Mouse (Mus musculus) heart, postnatal 0 days (tissue): ENCODE results near the gene Pmpcb. TPM values are rescaled to one million over a fixed set of nuclear protein-coding genes. Genes with fewer than 3 reads are reported as not detected.

Experiments
- ATAC-seq: fragments of 200-750 bp; cut with Nextera tagmentation; 2 replicates; pipeline ENCODE4 v1.8.0; 2017; ENCODE audit warnings: low read depth, moderate number of reproducible peaks, moderate library complexity; ENCODE audit not compliant: insufficient read depth
- DNase-seq: peaks from one replicate; pipeline ENCODE4 v3.0.0-alpha.2; 2016; ENCODE audit warnings: low spot score
- H3K27ac ChIP-seq: fragments of 300-500 bp; sonication (generic); 2 replicates; pipeline ENCODE4 v1.5.1; 2014; ENCODE audit warnings: low read depth, mild to moderate bottlenecking
- H3K27me3 ChIP-seq: fragments of 300-500 bp; sonication (generic); 2 replicates; pipeline ENCODE4 v1.6.1; 2014; ENCODE audit warnings: low read length, mixed read lengths; ENCODE audit not compliant: control insufficient read depth, insufficient read depth
- H3K36me3 ChIP-seq: fragments of 300-500 bp; sonication (generic); replicated peaks from 2 replicates; pipeline ENCODE4 v1.6.1; 2014; ENCODE audit warnings: low read length, mixed read lengths; ENCODE audit not compliant: control insufficient read depth, insufficient read depth
- H3K4me1 ChIP-seq: fragments of 300-500 bp; sonication (generic); 2 replicates; pipeline ENCODE4 v1.6.1; 2014; ENCODE audit warnings: antibody characterized with exemption; ENCODE audit not compliant: control insufficient read depth, insufficient read depth
- H3K4me2 ChIP-seq: fragments of 300-500 bp; sonication (generic); 2 replicates; pipeline ENCODE4 v1.6.1; 2014; ENCODE audit warnings: low read depth, mild to moderate bottlenecking, low read length, moderate library complexity
- H3K4me3 ChIP-seq: fragments of 300-500 bp; sonication (generic); 2 replicates; pipeline ENCODE4 v1.5.1; 2014; ENCODE audit warnings: low read depth, low read length
- H3K9ac ChIP-seq: fragments of 300-500 bp; sonication (generic); replicated peaks from 2 replicates; pipeline ENCODE4 v1.6.1; 2014; ENCODE audit warnings: low read depth, low read length, mixed read lengths
- H3K9me3 ChIP-seq: fragments of 300-500 bp; sonication (generic); replicated peaks from 2 replicates; pipeline ENCODE4 v1.6.1; 2016; ENCODE audit warnings: low read length; ENCODE audit not compliant: control insufficient read depth
- CTCF ChIP-seq: IDR thresholded peaks from 2 replicates; pipeline ENCODE4 v1.5.1; 2016; ENCODE audit warnings: antibody characterized with exemption, control low read depth, low read depth
- EP300 ChIP-seq: IDR thresholded peaks from 2 replicates; pipeline ENCODE4 v1.6.1; 2016; ENCODE audit warnings: antibody characterized with exemption, low read depth
- WGBS: fragments of 180-500 bp; shearing (Covaris S2); extraction: QIAGEN DNeasy Blood & Tissue Kit; methylation state at CpG from one replicate; pipeline ENCODE4 v1.1.7; 2014; 5-methylcytosine and 5-hydroxymethylcytosine counted together
- polyA plus RNA-seq: library from polyadenylated mRNA; unstranded; fragments of >200 nt; fragmentation: Nextera tagmentation; extraction: Ambion mirVana; gene quantifications from 2 replicates; pipeline ENCODE4 v1.2.1, GENCODE M21; 2015
- total RNA-seq: library from RNA; depleted of rRNA; stranded (reverse); fragments of >200 nt; gene quantifications from 2 replicates; pipeline ENCODE4 v1.2.3, GENCODE M21; 2014; ENCODE audit warnings: low replicate concordance

The Pmpcb gene
- total and polyA plus RNA-seq, 2 experiments from 2014 or later = 177 to 256 TPM

DNA sequence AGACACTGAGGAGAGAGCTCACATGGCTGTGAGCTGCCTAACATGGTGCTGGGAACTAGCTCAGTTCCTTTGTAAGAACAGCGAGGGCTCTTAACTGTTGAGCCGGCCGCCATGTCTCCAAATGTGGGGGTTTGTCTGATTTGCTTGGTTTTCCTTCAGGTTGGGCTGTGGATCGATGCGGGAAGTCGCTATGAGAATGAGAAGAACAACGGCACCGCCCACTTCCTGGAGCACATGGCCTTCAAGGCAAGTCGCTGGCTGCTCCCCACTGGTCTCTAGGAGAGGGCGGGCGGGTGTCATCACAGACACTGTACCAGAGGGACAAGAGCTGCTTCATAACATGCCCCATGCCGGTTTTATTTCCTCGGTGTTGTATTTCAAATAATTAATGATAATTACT, 2.9 kb downstream of the Pmpcb start:
- Histone ChIP-seq H3K4me1 (peaks cover 7% of the 10 kb centered on the region), H3K9me3 (no peaks in the 10 kb centered on the region), H3K4me3 (no peak overlapping the region), H3K4me2 (no peak overlapping the region), H3K36me3 (peaks cover 60% of the 10 kb centered on the region), H3K27ac (no peak overlapping the region), H3K9ac (no peak overlapping the region), H3K27me3 (no peaks in the 10 kb centered on the region)
- ATAC-seq (no peak), DNase-seq (no peak)
- 78% methylated on average over 13 of the region's 13 CpGs for WGBS
- TF ChIP-seq EP300 = no peak
- TF ChIP-seq CTCF = no peak

DNA sequence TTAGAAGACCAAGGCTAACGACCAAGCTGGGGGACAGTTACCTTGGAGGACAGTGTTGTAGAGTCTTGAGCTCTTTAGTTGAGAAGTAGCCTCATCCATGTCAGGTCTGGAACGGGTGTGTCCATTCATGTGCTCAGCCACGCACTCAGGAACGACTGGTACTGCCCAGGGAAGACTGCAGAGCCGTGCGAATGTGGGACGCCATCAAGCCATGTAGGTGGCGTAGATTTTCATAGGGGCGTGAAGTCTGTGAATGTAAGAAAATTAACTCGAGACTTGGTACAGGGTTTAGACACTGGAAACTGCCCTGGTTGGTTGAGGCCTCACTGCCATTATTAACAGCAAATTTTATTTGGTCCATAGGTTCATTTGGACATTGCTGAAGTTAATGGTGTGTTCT, 6.7 kb downstream of the Pmpcb start:
- no peak overlapping the region for H3K4me3 ChIP-seq
- no peak overlapping the region for H3K9ac ChIP-seq
- WGBS = 93% methylated on average over 10 of the region's 10 CpGs
- peaks cover 97% of the 10 kb centered on the region for H3K36me3 ChIP-seq
- no peaks in the 10 kb centered on the region for H3K9me3 ChIP-seq
- no peak overlapping the region for H3K4me2 ChIP-seq
- H3K4me1 ChIP-seq = no peaks in the 10 kb centered on the region
- TF ChIP-seq EP300 = no peak
- no peak for TF ChIP-seq CTCF
- no peaks in the 10 kb centered on the region for H3K27me3 ChIP-seq
- H3K27ac ChIP-seq = no peak overlapping the region
- DNase-seq (no peak), ATAC-seq (no peak)

DNA sequence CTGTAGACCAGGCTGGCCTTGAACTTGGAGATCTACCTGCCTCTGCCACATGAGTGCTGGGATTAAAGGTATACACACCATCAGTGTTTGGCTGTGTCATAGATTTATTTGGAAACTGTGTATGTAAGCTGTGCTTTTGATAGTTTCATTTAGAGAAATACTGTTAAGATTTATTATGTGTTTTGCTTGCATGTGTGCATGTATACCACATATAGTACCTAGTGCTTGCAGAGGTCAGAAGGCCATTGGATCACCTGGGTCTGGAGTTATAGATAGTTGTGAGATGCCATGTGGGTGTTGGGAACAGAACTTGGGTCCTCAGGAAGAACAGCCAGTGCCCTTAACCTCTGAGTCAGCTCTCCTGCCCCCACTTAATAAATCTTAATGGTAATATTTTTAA, 7.7 kb downstream of the Pmpcb start:
- H3K27me3 ChIP-seq = no peaks in the 10 kb centered on the region
- no peak for ATAC-seq
- TF ChIP-seq EP300 = no peak
- TF ChIP-seq CTCF = no peak
- H3K4me3 ChIP-seq = no peak overlapping the region
- H3K9me3 ChIP-seq = no peaks in the 10 kb centered on the region
- no peaks in the 10 kb centered on the region for H3K4me1 ChIP-seq
- H3K36me3 ChIP-seq = peaks cover 98% of the 10 kb centered on the region
- no peak for DNase-seq
- H3K27ac ChIP-seq = no peak overlapping the region
- H3K9ac ChIP-seq = no peak overlapping the region
- no peak overlapping the region for H3K4me2 ChIP-seq

DNA sequence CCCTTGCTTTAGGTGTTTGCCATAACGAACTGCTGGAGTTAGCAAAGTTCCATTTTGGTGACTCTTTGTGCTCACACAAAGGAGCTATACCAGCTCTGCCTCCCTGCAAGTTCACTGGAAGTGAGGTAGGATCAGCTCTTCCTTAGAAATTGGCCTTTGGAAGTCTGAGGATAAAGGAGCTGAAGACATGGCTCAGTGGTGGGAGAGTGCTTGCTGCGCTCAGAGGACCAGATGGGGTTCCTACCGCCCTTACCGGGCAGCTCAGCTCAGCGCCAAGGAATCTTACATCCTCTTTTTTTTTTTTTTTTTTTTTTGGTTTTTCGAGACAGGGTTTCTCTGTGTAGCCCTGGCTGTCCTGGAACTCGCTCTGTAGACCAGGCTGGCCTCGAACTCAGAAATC, 9.0 kb downstream of the Pmpcb start:
- H3K9ac ChIP-seq = no peak overlapping the region
- TF ChIP-seq CTCF (no peak), EP300 (no peak)
- H3K4me3 ChIP-seq = no peak overlapping the region
- no peaks in the 10 kb centered on the region for H3K9me3 ChIP-seq
- H3K4me2 ChIP-seq = no peak overlapping the region
- no peak overlapping the region for H3K27ac ChIP-seq
- no peak for DNase-seq
- H3K4me1 ChIP-seq = no peaks in the 10 kb centered on the region
- WGBS = 98% methylated on average over 6 of the region's 8 CpGs
- ATAC-seq = no peak
- H3K27me3 ChIP-seq = no peaks in the 10 kb centered on the region
- H3K36me3 ChIP-seq = peaks cover 88% of the 10 kb centered on the region

DNA sequence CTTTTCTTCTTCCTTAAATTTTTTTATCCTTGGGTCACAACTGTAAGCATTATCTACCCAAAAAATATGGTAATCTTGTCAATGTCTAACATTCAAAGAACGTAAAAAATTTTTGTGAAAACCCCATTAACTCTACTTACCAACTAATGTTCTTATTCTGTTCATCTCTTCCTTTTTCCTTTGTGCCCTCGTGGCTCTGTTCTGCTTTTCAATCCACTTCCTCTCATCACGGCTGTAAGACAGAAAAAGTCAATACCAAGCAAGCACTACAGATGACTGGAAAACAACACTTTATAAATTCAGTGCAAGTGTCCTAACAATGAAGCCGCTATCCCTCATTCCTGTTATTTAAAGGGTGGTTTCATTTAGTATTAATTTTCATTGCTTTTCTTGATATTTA, 31.6 kb downstream of the Pmpcb start:
- no peak overlapping the region for H3K9ac ChIP-seq
- WGBS = 87% methylated on average over 4 of the region's 4 CpGs
- H3K36me3 ChIP-seq = peaks cover 64% of the 10 kb centered on the region
- DNase-seq (no peak), ATAC-seq (no peak)
- H3K27ac ChIP-seq = no peak overlapping the region
- no peaks in the 10 kb centered on the region for H3K4me1 ChIP-seq
- no peak for TF ChIP-seq CTCF
- TF ChIP-seq EP300 = no peak
- H3K27me3 ChIP-seq = no peaks in the 10 kb centered on the region
- H3K9me3 ChIP-seq = no peaks in the 10 kb centered on the region
- H3K4me3 ChIP-seq = no peak overlapping the region
- H3K4me2 ChIP-seq = no peak overlapping the region

DNA sequence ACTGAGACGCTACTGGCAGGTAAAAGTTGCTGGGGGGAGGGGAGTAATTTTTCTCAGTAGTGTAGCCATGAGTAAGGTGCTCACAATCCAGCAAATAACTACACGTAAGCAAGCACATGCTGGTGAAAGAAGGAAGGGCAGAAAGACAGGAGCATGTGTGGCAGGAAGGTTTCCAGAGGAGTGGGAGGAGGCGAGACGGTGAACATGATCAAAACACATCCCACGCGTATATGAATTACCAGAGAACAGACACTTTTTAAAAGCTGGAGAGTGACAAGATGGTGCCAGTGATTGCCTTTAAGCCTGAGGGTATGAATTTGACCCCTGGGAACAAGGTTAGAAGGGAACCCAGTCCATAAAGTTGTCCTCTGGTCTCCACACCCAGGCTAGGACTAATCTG, 32.9 kb downstream of the Pmpcb start:
- no peaks in the 10 kb centered on the region for H3K4me1 ChIP-seq
- 86% methylated on average over 6 of the region's 6 CpGs for WGBS
- H3K36me3 ChIP-seq = peaks cover 64% of the 10 kb centered on the region
- H3K9me3 ChIP-seq = no peaks in the 10 kb centered on the region
- no peak for ATAC-seq
- H3K27ac ChIP-seq = no peak overlapping the region
- no peak for DNase-seq
- TF ChIP-seq CTCF = no peak
- H3K9ac ChIP-seq = no peak overlapping the region
- no peak overlapping the region for H3K4me3 ChIP-seq
- no peak overlapping the region for H3K4me2 ChIP-seq
- H3K27me3 ChIP-seq = no peaks in the 10 kb centered on the region
